Mouse (Mus musculus) layer of hippocampus, adult 9-11 months (tissue): ENCODE measurements at regions not wholly inside any gene's neighbourhood (a gene's known extent, or its start where the extent isn't known, plus 50 kb on each side); places are given as distances from the start of the nearest gene placed in this dataset.
"Not testable (repeated sequence)": the region's sequence is repeated elsewhere in the genome, so short reads cannot be mapped to it uniquely, and the experiment has no call there.

Source experiments
- DNase-seq: peaks from one replicate; pipeline ENCODE4 v3.0.0; 2022

GRCm38 (mm10) chr3:20892916-20893430, 526.0 kb upstream of the Agtr1b start:
- no peak for DNase-seq

- DNase-seq: no peak
Measured at GRCm38 (mm10) chr3:20864241-20864640, 497.3 kb upstream of the Agtr1b start.

GRCm38 (mm10) chr3:20831038-20831437, 464.1 kb upstream of the Agtr1b start:
- no peak for DNase-seq

- no peak for DNase-seq
Measured at GRCm38 (mm10) chr3:20829391-20829790, 462.4 kb upstream of the Agtr1b start.

GRCm38 (mm10) chr3:20828811-20829210, 461.8 kb upstream of the Agtr1b start:
- no peak for DNase-seq

- DNase-seq: no peak
Measured at GRCm38 (mm10) chr3:20825661-20826334, 458.8 kb upstream of the Agtr1b start.

- DNase-seq: peak; percentile 56
Measured at GRCm38 (mm10) chr3:20822226-20822625, 455.2 kb upstream of the Agtr1b start.

- no peak for DNase-seq
Measured at GRCm38 (mm10) chr3:20821712-20822111, 454.7 kb upstream of the Agtr1b start.

GRCm38 (mm10) chr3:20820047-20820446, 453.1 kb upstream of the Agtr1b start:
- DNase-seq: no peak

GRCm38 (mm10) chr3:20819586-20819985, 452.6 kb upstream of the Agtr1b start:
- DNase-seq: no peak

- no peak for DNase-seq
Measured at GRCm38 (mm10) chr3:20816613-20817012, 449.6 kb upstream of the Agtr1b start.

- peak; percentile 13 for DNase-seq
Measured at GRCm38 (mm10) chr3:20794256-20794655, 427.3 kb upstream of the Agtr1b start.

GRCm38 (mm10) chr3:20792503-20792902, 425.5 kb upstream of the Agtr1b start:
- DNase-seq: no peak

- DNase-seq: no peak
Measured at GRCm38 (mm10) chr3:20777883-20778282, 410.9 kb upstream of the Agtr1b start.

GRCm38 (mm10) chr3:20776964-20777304, 410.0 kb upstream of the Agtr1b start:
- no peak for DNase-seq

- peak; percentile 76 for DNase-seq
Measured at GRCm38 (mm10) chr3:20776128-20776963, 409.4 kb upstream of the Agtr1b start.

GRCm38 (mm10) chr3:20734302-20734701, 367.3 kb upstream of the Agtr1b start:
- DNase-seq: peak; percentile 69

- DNase-seq: no peak
Measured at GRCm38 (mm10) chr3:20732005-20732404, 365.0 kb upstream of the Agtr1b start.

GRCm38 (mm10) chr3:20730481-20730880, 363.5 kb upstream of the Agtr1b start:
- DNase-seq: no peak

GRCm38 (mm10) chr3:20729776-20730175, 362.8 kb upstream of the Agtr1b start:
- not testable (repeated sequence) for DNase-seq

GRCm38 (mm10) chr3:20714671-20715070, 347.7 kb upstream of the Agtr1b start:
- no peak for DNase-seq

GRCm38 (mm10) chr3:20709661-20710060, 342.7 kb upstream of the Agtr1b start:
- no peak for DNase-seq

- peak; percentile 60 for DNase-seq
Measured at GRCm38 (mm10) chr3:20695322-20695859, 328.4 kb upstream of the Agtr1b start.
